Mouse (Mus musculus) liver, postnatal 0 days (tissue): ENCODE results near the gene Lpcat2. TPM values are rescaled to one million over a fixed set of nuclear protein-coding genes. Genes with fewer than 3 reads are reported as not detected.

ENCODE experiments used
- ATAC-seq: fragments of 200-750 bp; cut with Nextera tagmentation; 2 replicates; pipeline ENCODE4 v1.8.0; 2017; ENCODE audit warnings: mild to moderate bottlenecking, moderate library complexity
- DNase-seq: peaks from one replicate; pipeline ENCODE4 v3.0.0-alpha.2; 2016
- H3K27ac ChIP-seq: fragments of 300-500 bp; sonication (generic); 2 replicates; pipeline ENCODE4 v1.5.1; 2014; ENCODE audit warnings: antibody characterized with exemption, moderate library complexity, mild to moderate bottlenecking, low read depth
- H3K27me3 ChIP-seq: fragments of 300-500 bp; sonication (generic); 2 replicates; pipeline ENCODE4 v1.6.1; 2014; ENCODE audit warnings: low read length, control low read depth, mixed read lengths; ENCODE audit not compliant: insufficient read depth
- H3K36me3 ChIP-seq: fragments of 300-500 bp; sonication (generic); replicated peaks from 2 replicates; pipeline ENCODE4 v1.6.1; 2014; ENCODE audit warnings: mild to moderate bottlenecking, control low read depth, low read length, moderate library complexity, mixed read lengths; ENCODE audit not compliant: insufficient read depth
- H3K4me1 ChIP-seq: fragments of 300-500 bp; sonication (generic); 2 replicates; pipeline ENCODE4 v1.6.1; 2014; ENCODE audit warnings: antibody characterized with exemption, mild to moderate bottlenecking, control low read depth; ENCODE audit not compliant: insufficient read depth
- H3K4me2 ChIP-seq: fragments of 300-500 bp; sonication (generic); 2 replicates; pipeline ENCODE4 v1.6.1; 2014; ENCODE audit warnings: low read depth, mild to moderate bottlenecking, low read length, moderate library complexity, mixed read lengths
- H3K4me3 ChIP-seq: fragments of 300-500 bp; sonication (generic); 2 replicates; pipeline ENCODE4 v1.5.1; 2014; ENCODE audit warnings: low read depth, low read length
- H3K9ac ChIP-seq: fragments of 300-500 bp; sonication (generic); replicated peaks from 2 replicates; pipeline ENCODE4 v1.6.1; 2014; ENCODE audit warnings: mild to moderate bottlenecking, moderate library complexity
- H3K9me3 ChIP-seq: fragments of 300-500 bp; sonication (generic); 2 replicates; pipeline ENCODE4 v1.6.1; 2016; ENCODE audit warnings: mild to moderate bottlenecking, control low read depth, low read length, mixed read lengths
- CTCF ChIP-seq: sonication (generic); IDR thresholded peaks from 2 replicates; pipeline ENCODE4 v1.5.1; 2016; ENCODE audit warnings: antibody characterized with exemption, low read depth
- EP300 ChIP-seq: IDR thresholded peaks from 2 replicates; pipeline ENCODE4 v1.6.1; 2016; ENCODE audit warnings: antibody characterized with exemption, low read depth, mild to moderate bottlenecking
- WGBS: fragments of 180-500 bp; shearing (Covaris S2); extraction: QIAGEN DNeasy Blood & Tissue Kit; methylation state at CpG from one replicate; pipeline ENCODE4 v1.1.7; 2014; ENCODE audit not compliant: insufficient replicate concordance; 5-methylcytosine and 5-hydroxymethylcytosine counted together
- microRNA-seq: library from miRNA; unstranded; fragments of <30 nt; microRNA quantifications from one replicate; pipeline ENCODE4, GENCODE M21; 2016
- polyA plus RNA-seq: library from polyadenylated mRNA; unstranded; fragments of >200 nt; fragmentation: Nextera tagmentation; extraction: Ambion mirVana; gene quantifications from 2 replicates; pipeline ENCODE4 v1.2.1, GENCODE M21; 2015

Gene Lpcat2
- polyA plus RNA-seq, 1 experiment from 2014 or later: 9.0 TPM

DNA sequence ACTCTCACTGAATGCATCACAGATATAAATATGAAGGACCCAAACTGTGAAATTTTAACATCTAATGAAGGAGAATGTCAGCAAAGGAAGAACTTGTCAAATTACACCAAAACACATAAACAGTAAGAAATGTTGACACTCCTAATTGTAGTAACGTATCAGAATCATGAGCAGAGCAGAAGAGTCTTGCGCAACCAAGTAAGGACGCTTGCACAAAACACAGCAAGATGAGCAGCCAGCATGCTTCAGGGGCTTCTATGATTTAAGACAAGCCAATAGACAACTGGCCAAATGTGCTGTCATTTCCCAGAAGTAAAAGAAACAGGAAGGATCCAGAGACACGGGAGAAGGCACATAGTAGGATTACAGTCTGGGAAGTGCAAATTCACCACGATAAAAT, 98.9 kb downstream of the Lpcat2 start:
- no peak for ATAC-seq
- WGBS: 60% methylated on average over 5 of the region's 5 CpGs
- 0 out of 2 replicates have a peak, but pooled peaks cover 4% of the 10 kb centered on the region for H3K27me3 ChIP-seq
- TF ChIP-seq CTCF (no peak), EP300 (no peak)
- H3K27ac ChIP-seq: no peak overlapping the region
- no peak overlapping the region for H3K4me3 ChIP-seq
- H3K9me3 ChIP-seq: no peaks in the 10 kb centered on the region
- H3K9ac ChIP-seq: no peak overlapping the region
- no peaks in the 10 kb centered on the region for H3K4me1 ChIP-seq
- no peak overlapping the region for H3K4me2 ChIP-seq
- DNase-seq: no peak
- H3K36me3 ChIP-seq: no peaks in the 10 kb centered on the region

DNA sequence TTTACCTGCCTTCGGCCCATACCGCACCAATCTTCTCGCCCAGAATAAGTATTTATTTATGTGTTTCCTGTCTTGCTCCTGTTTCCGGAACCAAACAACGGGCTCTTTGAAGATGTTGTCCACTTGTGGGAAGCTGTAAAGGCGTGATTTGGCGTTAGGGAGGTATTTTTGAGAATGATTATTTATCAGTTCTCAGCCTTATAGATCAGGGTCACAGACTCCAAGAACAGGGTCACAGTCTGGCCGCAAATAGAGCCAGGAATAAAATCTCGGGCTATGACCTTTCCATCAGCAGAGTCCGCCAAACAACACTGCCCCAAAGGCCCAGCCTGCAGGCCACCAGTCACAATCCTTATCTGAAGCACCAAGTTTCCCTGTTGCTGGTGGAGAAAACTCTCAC, 104.6 kb downstream of the Lpcat2 start, which contains the start of gene Slc6a2:
Gene Slc6a2 (plus strand): TSS at position 301 of the 400 bp plus-strand sequence.
- ATAC-seq (no peak), DNase-seq (no peak)
- Histone ChIP-seq H3K27me3 (peaks cover 45% of the 10 kb centered on the region), H3K4me2 (no peak within 1 kb of the TSS), H3K9ac (no peak within 1 kb of the TSS), H3K4me3 (no peak within 1 kb of the TSS), H3K36me3 (no peaks in the 10 kb centered on the region), H3K27ac (no peak within 1 kb of the TSS), H3K9me3 (no peaks in the 10 kb centered on the region), H3K4me1 (no peaks in the 10 kb centered on the region)
- 43% methylated on average over 10 of the region's 10 CpGs for WGBS
- TF ChIP-seq EP300 (no peak), CTCF (no peak)

DNA sequence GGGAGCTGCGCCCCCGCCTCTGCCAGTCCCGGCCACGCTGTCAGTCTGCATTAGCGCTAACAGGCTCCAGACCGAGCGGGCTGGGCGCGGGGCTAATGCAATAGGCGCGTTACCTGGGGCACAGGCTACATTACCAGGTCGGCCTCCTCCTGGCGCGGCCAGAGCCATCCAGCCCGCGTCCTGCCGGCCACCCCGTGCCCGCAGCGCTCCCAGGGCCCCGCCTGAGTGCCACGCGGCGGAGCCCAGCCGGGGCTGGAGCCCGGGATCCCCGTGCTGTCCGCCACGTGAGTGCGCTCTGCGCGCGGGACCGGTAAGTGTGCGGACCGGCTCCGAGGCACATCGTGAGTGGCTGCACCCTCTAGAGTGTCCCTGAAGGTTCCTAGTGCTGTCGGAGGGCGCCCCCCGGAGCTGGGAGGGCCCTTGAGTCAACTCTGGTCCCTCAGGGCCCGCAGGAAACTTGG, 105.3 kb downstream of the Lpcat2 start:
- Histone ChIP-seq H3K9me3 (no peaks in the 10 kb centered on the region), H3K4me3 (no peak overlapping the region), H3K36me3 (no peaks in the 10 kb centered on the region), H3K9ac (no peak overlapping the region), H3K27ac (no peak overlapping the region), H3K4me2 (no peak overlapping the region), H3K27me3 (peaks cover 45% of the 10 kb centered on the region), H3K4me1 (no peaks in the 10 kb centered on the region)
- DNase-seq (no peak), ATAC-seq (no peak)
- TF ChIP-seq EP300 (no peak), CTCF (no peak)
- 3% methylated on average over 42 of the region's 42 CpGs for WGBS

DNA sequence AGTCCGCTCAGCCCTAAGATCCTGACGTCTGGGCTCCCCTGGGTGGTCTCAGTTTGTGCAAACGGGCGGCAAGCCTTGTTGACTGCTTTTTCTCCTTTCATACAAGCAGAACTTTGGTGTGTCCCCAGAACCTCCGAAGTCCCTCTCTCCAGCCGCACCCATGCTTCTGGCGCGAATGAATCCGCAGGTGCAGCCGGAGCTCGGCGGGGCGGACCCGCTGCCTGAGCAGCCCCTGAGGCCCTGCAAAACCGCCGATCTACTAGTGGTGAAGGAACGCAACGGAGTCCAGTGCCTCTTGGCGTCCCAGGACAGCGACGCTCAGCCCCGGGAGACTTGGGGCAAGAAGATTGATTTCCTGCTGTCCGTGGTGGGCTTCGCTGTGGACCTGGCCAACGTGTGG, 105.9 kb downstream of the Lpcat2 start:
- no peaks in the 10 kb centered on the region for H3K36me3 ChIP-seq
- no peak overlapping the region for H3K27ac ChIP-seq
- no peak overlapping the region for H3K9ac ChIP-seq
- DNase-seq (no peak), ATAC-seq (no peak)
- H3K4me1 ChIP-seq: no peaks in the 10 kb centered on the region
- no peak overlapping the region for H3K4me3 ChIP-seq
- 3% methylated on average over 25 of the region's 25 CpGs for WGBS
- H3K4me2 ChIP-seq: no peak overlapping the region
- H3K9me3 ChIP-seq: no peaks in the 10 kb centered on the region
- H3K27me3 ChIP-seq: peaks cover 45% of the 10 kb centered on the region
- TF ChIP-seq CTCF: no peak
- TF ChIP-seq EP300: no peak

DNA sequence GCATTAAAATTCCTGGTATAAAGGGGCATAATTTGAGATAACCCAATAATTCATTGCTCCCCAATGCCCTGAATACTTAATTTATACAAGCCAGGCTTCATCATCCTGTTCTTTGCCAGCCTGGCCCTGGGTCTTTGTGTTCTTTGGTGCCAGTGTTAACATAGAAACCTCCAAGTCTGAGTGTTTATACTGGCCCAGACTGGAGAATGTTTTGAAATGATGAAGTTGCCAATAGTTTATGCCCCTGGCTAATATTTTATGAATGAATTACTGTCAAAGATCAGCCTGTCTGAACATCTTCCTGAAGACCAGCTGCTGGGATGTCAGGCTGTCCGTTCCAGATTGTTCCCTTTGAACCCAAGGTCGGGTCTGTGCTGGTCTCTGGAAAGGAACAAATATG, 109.4 kb downstream of the Lpcat2 start:
- no peak for DNase-seq
- Histone ChIP-seq H3K27ac (no peak overlapping the region), H3K4me2 (no peak overlapping the region), H3K9ac (no peak overlapping the region), H3K9me3 (no peaks in the 10 kb centered on the region), H3K27me3 (peaks cover 35% of the 10 kb centered on the region), H3K36me3 (no peaks in the 10 kb centered on the region), H3K4me1 (no peaks in the 10 kb centered on the region), H3K4me3 (no peak overlapping the region)
- no peak for ATAC-seq
- TF ChIP-seq CTCF: no peak
- TF ChIP-seq EP300: no peak
- WGBS: 42% methylated on average over 2 of the region's 2 CpGs

Small RNA genes within 50 kb of the gene (microRNA-seq; reads per million reads assigned to microRNA genes)
- not detected for gene Gm22151

Other genes starting within 250 kb of the Lpcat2 start
- gene Irx6, start 181.1 kb upstream of the Lpcat2 start, polyA plus RNA-seq: not detected in 2 replicates
- gene Mmp2, start 28.0 kb upstream of the Lpcat2 start, polyA plus RNA-seq: 9.6 and 9.8 TPM in 2 replicates
- gene Capns2, start 46.1 kb downstream of the Lpcat2 start, polyA plus RNA-seq: not detected in 2 replicates
- not detected in 2 replicates for gene Slc6a2, start 104.7 kb downstream of the Lpcat2 start, polyA plus RNA-seq
- not detected in 2 replicates for gene Ces1a, start 192.9 kb downstream of the Lpcat2 start, polyA plus RNA-seq
- gene Ces1b, start 224.7 kb downstream of the Lpcat2 start, polyA plus RNA-seq: 1.0 and 1.2 TPM in 2 replicates